Mouse (Mus musculus): ENCODE data around the gene Tbx4. TPM values are rescaled to one million over a fixed set of nuclear protein-coding genes. Genes with fewer than 3 reads are reported as not detected.

Tbx4 gene
- polyA plus RNA-seq, 1 experiment from 2014 or later = 0.04 TPM

GRCm38 (mm10) chr11:85928106-85928505 lies 41.9 kb downstream of the Tbx4 start:
- H3K4me3 ChIP-seq = no peak overlapping the region
- H3K9me3 ChIP-seq (replicated peaks) = no peaks in the 10 kb centered on the region
- H3K27ac ChIP-seq (replicated peaks) = no peak overlapping the region
- peaks cover 62% of the 10 kb centered on the region for H3K27me3 ChIP-seq (ENCODE audit: low read depth, poor library complexity, severe bottlenecking)
- H3K4me1 ChIP-seq = peaks cover 17% of the 10 kb centered on the region
- DNase-seq (ENCODE audit: low spot score) = no peak
- no peaks in the 10 kb centered on the region for H3K36me3 ChIP-seq
- WGBS = 73% methylated on average over 4 of the region's 4 CpGs

GRCm38 (mm10) chr11:85929651-85930050 lies 43.4 kb downstream of the Tbx4 start:
- WGBS = 88% methylated on average over 6 of the region's 6 CpGs
- no peak overlapping the region for H3K4me3 ChIP-seq
- H3K4me1 ChIP-seq = peaks cover 17% of the 10 kb centered on the region
- H3K27ac ChIP-seq (replicated peaks) = no peak overlapping the region
- H3K36me3 ChIP-seq = no peaks in the 10 kb centered on the region
- peaks cover 47% of the 10 kb centered on the region for H3K27me3 ChIP-seq (ENCODE audit: low read depth, poor library complexity, severe bottlenecking)
- DNase-seq (ENCODE audit: low spot score) = no peak
- H3K9me3 ChIP-seq (replicated peaks) = no peaks in the 10 kb centered on the region

- DNase-seq (ENCODE audit: low spot score) = no peak
Measured at GRCm38 (mm10) chr11:85941785-85942570, 55.8 kb downstream of the Tbx4 start.

GRCm38 (mm10) chr11:85948765-85949164 lies 62.5 kb downstream of the Tbx4 start:
- Histone ChIP-seq H3K9me3 (replicated peaks) (no peaks in the 10 kb centered on the region), H3K36me3 (no peaks in the 10 kb centered on the region), H3K27ac (replicated peaks) (no peak overlapping the region), H3K4me3 (no peak overlapping the region), H3K27me3 (ENCODE audit: low read depth, poor library complexity, severe bottlenecking) (no peaks in the 10 kb centered on the region), H3K4me1 (no peaks in the 10 kb centered on the region)
- no peak for DNase-seq (ENCODE audit: low spot score)
- 93% methylated on average over 10 of the region's 10 CpGs for WGBS

More at GRCm38 (mm10) chr11:85941785-85942570, 55.8 kb downstream of the Tbx4 start:
- H3K4me1 ChIP-seq = peaks cover 8% of the 10 kb centered on the region
- H3K4me3 ChIP-seq = no peak overlapping the region
- WGBS = 43% methylated on average over 7 of the region's 7 CpGs
- no peaks in the 10 kb centered on the region for H3K27me3 ChIP-seq (ENCODE audit: low read depth, poor library complexity, severe bottlenecking)
- H3K27ac ChIP-seq (replicated peaks) = 0 out of 2 replicates have a peak overlapping the region, but pooled peaks have one; percentile 30
- no peaks in the 10 kb centered on the region for H3K9me3 ChIP-seq (replicated peaks)
- no peaks in the 10 kb centered on the region for H3K36me3 ChIP-seq

GRCm38 (mm10) chr11:85949749-85950148 lies 63.5 kb downstream of the Tbx4 start:
- no peaks in the 10 kb centered on the region for H3K36me3 ChIP-seq
- H3K9me3 ChIP-seq (replicated peaks) = no peaks in the 10 kb centered on the region
- no peak overlapping the region for H3K4me3 ChIP-seq
- WGBS = 84% methylated on average over 2 of the region's 2 CpGs
- no peaks in the 10 kb centered on the region for H3K27me3 ChIP-seq (ENCODE audit: low read depth, poor library complexity, severe bottlenecking)
- no peaks in the 10 kb centered on the region for H3K4me1 ChIP-seq
- no peak overlapping the region for H3K27ac ChIP-seq (replicated peaks)
- DNase-seq (ENCODE audit: low spot score) = no peak

GRCm38 (mm10) chr11:85952538-85952937 lies 66.3 kb downstream of the Tbx4 start:
- H3K9me3 ChIP-seq (replicated peaks) = no peaks in the 10 kb centered on the region
- no peak overlapping the region for H3K27ac ChIP-seq (replicated peaks)
- no peak for DNase-seq (ENCODE audit: low spot score)
- H3K4me1 ChIP-seq = no peaks in the 10 kb centered on the region
- no peak overlapping the region for H3K4me3 ChIP-seq
- WGBS = 90% methylated on average over 4 of the region's 4 CpGs
- no peaks in the 10 kb centered on the region for H3K27me3 ChIP-seq (ENCODE audit: low read depth, poor library complexity, severe bottlenecking)
- H3K36me3 ChIP-seq = no peaks in the 10 kb centered on the region

GRCm38 (mm10) chr11:85955611-85956010 lies 69.4 kb downstream of the Tbx4 start:
- Histone ChIP-seq H3K4me1 (no peaks in the 10 kb centered on the region), H3K9me3 (replicated peaks) (no peaks in the 10 kb centered on the region), H3K36me3 (no peaks in the 10 kb centered on the region), H3K27ac (replicated peaks) (no peak overlapping the region), H3K27me3 (ENCODE audit: low read depth, poor library complexity, severe bottlenecking) (no peaks in the 10 kb centered on the region), H3K4me3 (no peak overlapping the region)
- WGBS = 84% methylated on average over 12 of the region's 12 CpGs
- no peak for DNase-seq (ENCODE audit: low spot score)

- H3K4me1 ChIP-seq = no peaks in the 10 kb centered on the region
- no peaks in the 10 kb centered on the region for H3K27me3 ChIP-seq (ENCODE audit: low read depth, poor library complexity, severe bottlenecking)
- no peak for DNase-seq (ENCODE audit: low spot score)
- no peaks in the 10 kb centered on the region for H3K36me3 ChIP-seq
- no peak overlapping the region for H3K27ac ChIP-seq (replicated peaks)
- no peak overlapping the region for H3K4me3 ChIP-seq
- WGBS = 87% methylated on average over 10 of the region's 10 CpGs
- no peaks in the 10 kb centered on the region for H3K9me3 ChIP-seq (replicated peaks)
Measured at GRCm38 (mm10) chr11:85956422-85956821, 70.2 kb downstream of the Tbx4 start.

GRCm38 (mm10) chr11:85956950-85957778 lies 70.9 kb downstream of the Tbx4 start:
- 91% methylated on average over 6 of the region's 6 CpGs for WGBS

GRCm38 (mm10) chr11:85959837-85960236 lies 73.6 kb downstream of the Tbx4 start:
- H3K4me3 ChIP-seq = no peak overlapping the region
- no peak for DNase-seq (ENCODE audit: low spot score)
- no peaks in the 10 kb centered on the region for H3K36me3 ChIP-seq
- no peaks in the 10 kb centered on the region for H3K4me1 ChIP-seq
- H3K27ac ChIP-seq (replicated peaks) = no peak overlapping the region
- WGBS = 83% methylated on average over 5 of the region's 5 CpGs
- H3K27me3 ChIP-seq (ENCODE audit: low read depth, poor library complexity, severe bottlenecking) = no peaks in the 10 kb centered on the region
- H3K9me3 ChIP-seq (replicated peaks) = no peaks in the 10 kb centered on the region

More at GRCm38 (mm10) chr11:85956950-85957778, 70.9 kb downstream of the Tbx4 start:
- Histone ChIP-seq H3K9me3 (replicated peaks) (no peaks in the 10 kb centered on the region), H3K36me3 (no peaks in the 10 kb centered on the region), H3K4me3 (no peak overlapping the region), H3K27me3 (ENCODE audit: low read depth, poor library complexity, severe bottlenecking) (no peaks in the 10 kb centered on the region), H3K27ac (replicated peaks) (no peak overlapping the region), H3K4me1 (no peaks in the 10 kb centered on the region)
- no peak for DNase-seq (ENCODE audit: low spot score)

- Histone ChIP-seq H3K4me1 (no peaks in the 10 kb centered on the region), H3K27ac (replicated peaks) (no peak overlapping the region), H3K9me3 (replicated peaks) (no peaks in the 10 kb centered on the region), H3K27me3 (ENCODE audit: low read depth, poor library complexity, severe bottlenecking) (no peaks in the 10 kb centered on the region), H3K36me3 (no peaks in the 10 kb centered on the region), H3K4me3 (no peak overlapping the region)
- WGBS = 88% methylated on average over 6 of the region's 6 CpGs
- DNase-seq (ENCODE audit: low spot score) = no peak
Measured at GRCm38 (mm10) chr11:85960273-85960672, 74.1 kb downstream of the Tbx4 start.

- Histone ChIP-seq H3K4me1 (no peaks in the 10 kb centered on the region), H3K27me3 (ENCODE audit: low read depth, poor library complexity, severe bottlenecking) (no peaks in the 10 kb centered on the region), H3K9me3 (replicated peaks) (no peaks in the 10 kb centered on the region), H3K36me3 (no peaks in the 10 kb centered on the region), H3K27ac (replicated peaks) (no peak overlapping the region), H3K4me3 (no peak overlapping the region)
- no peak for DNase-seq (ENCODE audit: low spot score)
- 75% methylated on average over 9 of the region's 9 CpGs for WGBS
Measured at GRCm38 (mm10) chr11:85961498-85961897, 75.3 kb downstream of the Tbx4 start.
